Mouse (Mus musculus) G1E (cell line): ENCODE measurements around the gene Hist2h3c1. TPM values are rescaled to one million over a fixed set of nuclear protein-coding genes. Genes with fewer than 3 reads are reported as not detected.
"Not testable (repeated sequence)": the region's sequence is repeated elsewhere in the genome, so short reads cannot be mapped to it uniquely, and the experiment has no call there.

Experiments used
- ATAC-seq: 2 replicates; pipeline ENCODE4 v1.8.0; 2016; ENCODE audit warnings: mild to moderate bottlenecking; ENCODE audit not compliant: insufficient number of reproducible peaks, poor library complexity, low FRiP score, severe bottlenecking; ENCODE audit errors: extremely low read depth
- DNase-seq: peaks from one replicate; pipeline ENCODE4 v3.0.0; 2012; ENCODE audit warnings: low spot score
- H3K27me3 ChIP-seq: 2 replicates; pipeline ENCODE4 v1.6.1; 2012; ENCODE audit warnings: mild to moderate bottlenecking, low read length, inconsistent platforms; ENCODE audit not compliant: insufficient read depth
- H3K36me3 ChIP-seq: replicated peaks from 2 replicates; pipeline ENCODE3; 2012; ENCODE audit warnings: mild to moderate bottlenecking, inconsistent platforms
- H3K4me1 ChIP-seq: 2 replicates; pipeline ENCODE4 v1.6.1; 2012; ENCODE audit warnings: low read depth, low read length, inconsistent platforms, mixed read lengths; ENCODE audit not compliant: insufficient read depth
- H3K4me3 ChIP-seq: 2 replicates; pipeline ENCODE4 v1.5.1; 2012; ENCODE audit warnings: low read depth, mild to moderate bottlenecking, inconsistent platforms, low read length, moderate library complexity, mixed read lengths
- H3K9me3 ChIP-seq: replicated peaks from 2 replicates; pipeline ENCODE4 v1.6.1; 2012; ENCODE audit warnings: inconsistent platforms
- CTCF ChIP-seq: IDR thresholded peaks from 2 replicates; pipeline ENCODE4 v1.5.1; 2012; ENCODE audit warnings: low read depth, low read length, inconsistent platforms, mixed read lengths
- GATA1 ChIP-seq: IDR thresholded peaks from 2 replicates; pipeline ENCODE4 v1.6.1; 2012; ENCODE audit warnings: borderline replicate concordance, low read length, inconsistent platforms, mixed read lengths
- GATA2 ChIP-seq: IDR thresholded peaks from 2 replicates; pipeline ENCODE4 v1.6.1; 2012; ENCODE audit warnings: low read depth, low read length, inconsistent platforms, borderline replicate concordance
- POLR2AphosphoS5 ChIP-seq: IDR thresholded peaks from 2 replicates; pipeline ENCODE4 v1.6.1; 2012; ENCODE audit warnings: low read depth, low read length, inconsistent platforms; ENCODE audit not compliant: insufficient replicate concordance
- TAL1 ChIP-seq: conservative IDR thresholded peaks from 2 replicates; pipeline ENCODE4 v1.6.1; 2012; ENCODE audit warnings: low read depth, low read length, inconsistent platforms, mixed read lengths
- polyA plus RNA-seq: library from polyadenylated mRNA; stranded (reverse); fragments of >175 nt; gene quantifications from 2 replicates; pipeline ENCODE4 v1.2.3, GENCODE M21; 2012
- total RNA-seq, 2 experiments: library from RNA; stranded (forward) in 1 of 2; stranded (reverse) in 1 of 2; fragments of 200-1000 nt in 1 of 2; fragments of >200 nt in 1 of 2; fragmentation: Nextera tagmentation in 1 of 2; gene quantifications; 2 replicates each; pipeline ENCODE4 v1.2.3; 2014 to 2017

Gene Hist2h3c1
- total and polyA plus RNA-seq, 3 experiments = 9.1 to 42.6 TPM; not detected in 1

GRCm38 (mm10) chr3:96240799-96241197 lies 5.7 kb upstream of the Hist2h3c1 start:
- Histone ChIP-seq H3K4me1 (peaks cover 38% of the 10 kb centered on the region), H3K9me3 (no peaks in the 10 kb centered on the region), H3K27me3 (no peaks in the 10 kb centered on the region), H3K4me3 (no peak overlapping the region), H3K36me3 (no peaks in the 10 kb centered on the region)
- ATAC-seq = no peak
- DNase-seq = no peak
- TF ChIP-seq TAL1 (no peak), GATA1 (no peak), POLR2AphosphoS5 (no peak), GATA2 (no peak), CTCF (no peak)

GRCm38 (mm10) chr3:96243921-96244572 lies 2.4 kb upstream of the Hist2h3c1 start:
- Histone ChIP-seq H3K4me1 (peaks cover 31% of the 10 kb centered on the region), H3K27me3 (no peaks in the 10 kb centered on the region), H3K9me3 (no peaks in the 10 kb centered on the region), H3K4me3 (no peak overlapping the region; the same call in 1 of the 2 replicates), H3K36me3 (no peaks in the 10 kb centered on the region)
- no peak for DNase-seq
- TF ChIP-seq POLR2AphosphoS5 (no peak), TAL1 (no peak), GATA1 (no peak), GATA2 (no peak), CTCF (no peak)
- no peak for ATAC-seq

- not testable (repeated sequence) for H3K36me3 ChIP-seq, DNase-seq, H3K9me3 ChIP-seq, H3K27me3 ChIP-seq
- peak; percentile 66 for ATAC-seq
- Histone ChIP-seq H3K4me1 (peaks cover 35% of the 10 kb centered on the region), H3K4me3 (peak within 1 kb of the TSS; percentile 70)
Observed at GRCm38 (mm10) chr3:96245003-96245886, 1.2 kb upstream of the Hist2h3c1 start, which contains the start of gene Hist2h2aa1. Hist2h2aa1 (plus strand) TSS chr3:96245497.

- not testable (repeated sequence) for H3K27me3 ChIP-seq, DNase-seq, ATAC-seq, H3K9me3 ChIP-seq, H3K4me3 ChIP-seq, H3K36me3 ChIP-seq
- peaks cover 43% of the 10 kb centered on the region for H3K4me1 ChIP-seq
Observed at GRCm38 (mm10) chr3:96246018-96246417, 467 bp upstream of the Hist2h3c1 start.

GRCm38 (mm10) chr3:96247356-96248140 lies 1.1 kb downstream of the Hist2h3c1 start:
- no peak for DNase-seq

GRCm38 (mm10) chr3:96248141-96249033 lies 1.9 kb downstream of the Hist2h3c1 start:
- Histone ChIP-seq H3K27me3 (no peaks in the 10 kb centered on the region), H3K36me3 (no peaks in the 10 kb centered on the region), H3K9me3 (no peaks in the 10 kb centered on the region), H3K4me1 (peaks cover 42% of the 10 kb centered on the region), H3K4me3 (no peak overlapping the region)
- DNase-seq (no peak), ATAC-seq (no peak)
- TF ChIP-seq TAL1 (no peak), POLR2AphosphoS5 (peak; percentile 74; the same call in 1 of the 2 replicates)

More at GRCm38 (mm10) chr3:96247356-96248140, 1.1 kb downstream of the Hist2h3c1 start:
- TF ChIP-seq POLR2AphosphoS5 (peak; percentile 81; the same call in 1 of the 2 replicates), CTCF (no peak)
- Histone ChIP-seq H3K36me3 (no peaks in the 10 kb centered on the region), H3K9me3 (no peaks in the 10 kb centered on the region), H3K4me3 (peak overlapping the region; percentile 56), H3K27me3 (no peaks in the 10 kb centered on the region), H3K4me1 (peaks cover 42% of the 10 kb centered on the region)
- ATAC-seq = no peak
